Mouse (Mus musculus): ENCODE measurements around the gene Vgll2.
A peak's percentile ranks its signal among the peaks of the same experiment; 100 is the strongest.

The Vgll2 gene

DNA sequence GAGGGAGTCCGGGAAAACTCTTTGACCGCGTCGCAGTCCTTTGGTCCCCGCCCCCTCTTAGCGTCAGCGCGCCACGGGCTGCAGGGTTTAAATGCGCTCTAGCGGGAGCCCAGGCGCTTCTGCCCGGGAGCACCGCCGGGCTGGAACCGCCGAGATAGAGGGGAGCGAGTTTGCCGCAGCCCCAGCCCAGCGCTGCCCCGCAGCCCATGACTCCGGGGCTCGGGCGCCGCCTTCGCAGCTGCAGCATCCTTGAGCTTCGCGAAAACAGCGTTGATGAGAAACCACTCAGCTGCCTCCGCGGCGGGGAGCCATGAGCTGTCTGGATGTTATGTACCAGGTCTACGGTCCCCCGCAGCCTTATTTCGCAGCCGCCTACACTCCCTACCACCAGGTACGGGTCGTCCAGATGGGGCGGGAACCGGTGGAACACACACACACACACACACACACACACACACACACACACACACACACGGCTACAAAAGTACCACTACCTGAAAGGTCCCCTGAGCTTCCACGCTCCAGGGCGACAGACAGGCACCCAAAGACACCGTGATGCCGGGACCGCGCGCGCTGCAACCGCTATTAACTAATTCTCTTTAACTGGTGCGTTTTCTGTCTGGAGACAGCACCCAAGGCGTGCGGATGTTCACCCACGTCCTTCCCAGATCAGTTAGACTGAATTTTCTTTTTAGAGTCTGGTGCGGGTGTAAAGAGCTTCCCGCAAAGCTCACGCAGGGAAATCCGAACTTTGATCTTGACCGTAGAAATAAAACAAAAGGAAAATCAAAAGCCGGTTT is at the start of gene Vgll2:
Vgll2 (plus strand) TSS at position 90 of the 800 bp plus-strand sequence.
- no peak for DNase-seq (ENCODE audit: low read depth)

DNA sequence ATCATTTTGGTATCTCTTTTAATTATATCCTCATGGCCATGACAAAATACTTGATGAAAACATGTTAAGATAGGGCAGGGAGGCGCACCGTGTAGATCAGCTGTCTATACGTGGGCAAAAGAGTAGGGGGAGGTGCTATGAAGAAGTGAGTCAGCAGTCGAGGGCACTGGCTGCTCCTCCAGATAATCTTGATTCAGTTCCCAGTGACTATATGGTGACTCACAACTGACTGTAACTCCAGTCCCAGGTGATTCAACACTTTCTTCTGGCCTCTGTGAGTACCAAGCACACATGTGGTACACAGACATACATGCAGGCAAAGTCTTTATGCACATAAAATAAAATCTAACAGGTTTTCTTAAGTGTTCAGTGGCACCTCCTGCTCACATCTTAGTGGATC is 47.2 kb upstream of the Vgll2 start:
- no peak for DNase-seq (ENCODE audit: low read depth)

DNA sequence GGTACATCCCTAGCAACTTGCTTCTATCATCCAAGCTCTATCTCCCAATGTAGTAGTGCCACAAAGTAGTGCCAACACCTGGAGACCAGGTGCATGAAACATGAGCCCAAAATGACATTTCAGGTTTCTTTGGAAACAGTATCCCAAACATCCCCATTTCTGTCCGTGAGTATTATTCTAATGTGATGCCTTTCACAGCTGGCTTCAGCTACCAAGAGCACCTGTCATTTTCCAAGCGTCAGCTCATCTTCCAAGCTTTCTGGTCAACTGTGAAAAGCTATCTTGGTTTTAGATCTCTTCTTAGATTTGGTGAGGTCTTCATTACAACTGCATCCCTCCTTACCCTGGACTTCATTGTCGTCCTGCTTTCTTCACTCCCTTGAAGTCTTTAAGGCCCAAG is 46.7 kb upstream of the Vgll2 start:
- DNase-seq (ENCODE audit: low read depth) = no peak

DNA sequence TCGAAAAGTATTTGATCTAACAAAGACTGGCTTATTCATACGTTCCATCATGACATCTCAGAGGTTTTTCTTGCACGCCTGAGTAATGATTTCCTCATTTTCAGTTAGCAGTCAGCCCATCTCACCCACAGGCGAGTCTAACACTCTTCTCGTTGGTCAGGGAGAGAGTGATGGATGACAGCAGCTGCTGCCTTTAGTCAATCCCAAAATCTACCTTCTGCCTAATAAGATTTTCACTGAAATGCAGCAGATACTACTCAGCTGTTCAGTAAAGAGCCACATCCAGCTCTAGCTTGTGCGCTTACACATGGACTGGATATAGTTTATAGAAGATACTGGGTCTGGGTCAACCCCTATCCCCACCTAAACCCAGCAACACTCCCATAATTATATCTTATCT is 40.7 kb upstream of the Vgll2 start:
- DNase-seq (ENCODE audit: low read depth) = no peak

DNA sequence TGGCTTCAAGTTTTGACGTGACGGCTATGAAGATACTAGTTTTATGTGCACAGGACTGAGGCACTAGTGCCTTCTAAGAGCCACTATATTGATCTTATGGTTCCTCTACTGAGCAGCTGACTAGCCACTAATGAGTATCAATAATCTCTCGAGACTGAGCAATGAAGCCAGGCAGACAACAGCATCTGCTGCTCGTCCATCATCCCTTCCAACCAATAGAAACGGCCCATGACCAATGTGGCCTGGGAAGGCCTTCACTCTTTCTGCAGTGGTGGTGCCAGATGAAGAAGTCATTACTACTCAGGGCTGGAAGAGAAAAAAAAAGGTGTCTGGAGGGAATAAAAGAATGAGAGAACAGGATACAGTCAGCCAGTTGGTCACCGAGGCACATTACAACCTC is 39.9 kb upstream of the Vgll2 start:
- no peak for DNase-seq (ENCODE audit: low read depth)

DNA sequence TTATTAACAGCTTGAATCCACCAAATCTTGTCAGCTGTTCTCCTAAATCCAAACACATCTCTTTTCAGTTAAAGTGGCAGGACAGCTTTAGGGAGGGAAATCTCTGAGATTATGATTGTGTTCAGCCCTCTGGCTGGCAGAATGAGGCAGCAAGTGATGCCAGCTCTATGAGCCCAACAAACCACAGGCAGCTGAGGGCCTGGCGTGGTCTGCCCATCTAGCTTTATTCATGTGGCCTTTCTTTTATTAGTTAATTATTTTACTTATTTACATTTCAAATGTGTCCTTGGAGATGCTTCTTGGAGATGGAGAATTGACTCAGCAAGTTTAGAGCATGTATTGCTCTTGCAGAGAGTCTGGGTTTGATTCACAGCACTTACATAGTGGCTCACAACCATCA is 3.8 kb upstream of the Vgll2 start:
- DNase-seq (ENCODE audit: low read depth) = no peak

DNA sequence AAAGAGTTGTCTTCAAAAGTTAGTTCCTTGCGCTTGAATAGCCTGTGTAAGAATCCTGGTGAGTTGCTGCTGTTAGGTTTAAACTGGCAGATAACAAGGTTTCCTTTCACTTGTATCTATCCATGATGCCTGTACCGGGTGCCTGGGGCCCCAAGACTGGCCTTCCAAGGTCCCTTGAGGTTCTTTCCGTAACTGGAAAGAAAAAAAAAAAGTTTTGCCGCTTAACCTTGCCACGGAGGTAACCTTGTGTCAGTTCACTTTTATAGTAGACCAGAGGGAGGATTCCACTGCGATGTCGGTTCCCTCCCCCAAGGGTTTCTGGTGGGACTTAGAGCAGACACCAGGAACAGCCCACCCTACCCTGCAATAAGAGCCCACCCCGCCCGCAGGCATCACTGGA is 1.1 kb upstream of the Vgll2 start:
- no peak for DNase-seq (ENCODE audit: low read depth)

DNA sequence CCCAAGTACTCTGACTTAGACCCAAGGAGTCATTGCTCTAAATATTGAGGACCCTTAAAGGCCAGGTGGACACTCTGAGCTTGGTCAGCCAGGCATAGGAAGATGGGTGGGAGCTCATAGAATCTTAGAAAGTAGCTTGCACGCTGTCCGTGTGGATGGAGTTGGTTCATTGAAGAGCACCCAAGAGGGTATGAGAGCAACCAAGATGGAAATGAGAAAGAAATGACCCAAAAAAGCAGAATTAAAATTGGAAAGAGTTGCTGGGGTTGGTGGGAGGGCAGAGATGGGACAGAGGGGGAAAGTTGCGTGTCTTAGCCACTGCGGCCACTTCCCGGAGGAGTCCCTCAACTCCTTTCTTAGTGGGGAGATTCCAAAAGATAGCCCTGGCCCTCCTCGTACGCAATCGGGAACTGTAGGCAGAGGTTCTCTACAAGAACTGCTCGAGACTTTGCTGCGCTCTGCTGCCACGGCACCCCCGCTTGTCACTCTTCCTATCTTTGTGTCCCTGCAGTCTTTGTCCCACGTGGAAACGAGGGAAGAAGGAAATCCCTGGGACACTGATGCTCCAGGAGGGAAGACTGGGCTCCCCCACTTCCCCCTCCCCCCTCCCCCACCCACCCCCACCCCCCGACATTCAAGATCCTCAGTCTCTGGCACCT is 437 bp upstream of the Vgll2 start:
- no peak for DNase-seq (ENCODE audit: low read depth)

DNA sequence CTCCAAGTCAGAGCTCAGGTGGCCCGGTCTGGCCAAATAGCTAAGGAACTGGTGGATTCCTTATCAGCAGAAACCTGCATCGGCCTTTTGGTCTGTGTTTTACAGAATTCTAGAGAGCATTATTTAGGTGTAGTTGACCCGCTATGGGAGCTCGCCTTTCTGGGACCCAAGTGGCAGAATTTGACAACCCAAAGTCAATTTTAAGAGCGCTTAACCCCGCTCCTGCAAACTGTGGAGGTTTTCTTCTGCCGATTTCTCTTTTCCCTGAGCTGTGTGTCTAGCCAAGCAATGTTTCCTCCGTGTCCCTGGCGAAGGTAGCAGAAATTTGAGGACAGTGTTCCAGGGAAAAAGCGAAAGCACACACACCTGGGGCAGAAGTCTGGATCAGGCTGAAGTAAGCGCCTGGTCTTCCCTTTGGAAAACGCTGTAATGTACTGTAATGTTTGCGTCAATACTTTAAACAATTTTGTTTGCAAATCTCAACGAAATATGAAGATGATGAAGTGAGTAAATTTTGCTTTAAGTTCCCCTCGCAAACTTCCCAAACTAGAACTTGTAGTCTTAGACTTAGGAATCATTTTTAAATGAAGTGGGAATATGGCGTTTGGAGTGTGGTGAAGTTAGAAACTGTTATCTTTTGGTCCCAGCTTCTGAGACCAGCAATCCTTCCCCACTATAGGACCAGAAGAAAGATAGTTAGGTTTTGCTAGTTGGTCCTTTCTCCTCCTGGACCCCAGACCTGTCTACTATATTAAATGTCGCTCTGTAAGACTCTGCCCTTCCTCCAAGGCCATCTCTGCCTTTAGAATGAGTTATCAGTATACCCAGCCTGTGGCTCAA is 1.1 kb downstream of the Vgll2 start:
- DNase-seq (ENCODE audit: low read depth) = no peak

DNA sequence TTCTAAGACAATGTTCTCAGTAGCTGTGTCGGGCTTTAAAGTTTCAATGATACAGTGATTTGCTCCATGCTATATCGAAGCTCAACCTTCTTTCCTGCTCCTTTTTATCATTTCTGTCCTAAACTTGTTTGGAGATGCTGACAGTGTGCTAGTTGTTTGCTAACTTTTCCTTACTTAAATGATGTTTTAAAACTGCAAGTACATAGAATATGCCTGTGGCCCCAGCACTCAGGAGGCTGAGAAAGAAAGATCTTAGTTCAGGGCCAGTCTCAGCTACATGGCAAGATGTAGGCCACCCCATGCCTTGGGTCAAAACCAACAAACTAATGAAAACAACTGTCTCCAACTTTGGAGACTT is 1.7 kb downstream of the Vgll2 start:
- DNase-seq (ENCODE audit: low read depth) = no peak

DNA sequence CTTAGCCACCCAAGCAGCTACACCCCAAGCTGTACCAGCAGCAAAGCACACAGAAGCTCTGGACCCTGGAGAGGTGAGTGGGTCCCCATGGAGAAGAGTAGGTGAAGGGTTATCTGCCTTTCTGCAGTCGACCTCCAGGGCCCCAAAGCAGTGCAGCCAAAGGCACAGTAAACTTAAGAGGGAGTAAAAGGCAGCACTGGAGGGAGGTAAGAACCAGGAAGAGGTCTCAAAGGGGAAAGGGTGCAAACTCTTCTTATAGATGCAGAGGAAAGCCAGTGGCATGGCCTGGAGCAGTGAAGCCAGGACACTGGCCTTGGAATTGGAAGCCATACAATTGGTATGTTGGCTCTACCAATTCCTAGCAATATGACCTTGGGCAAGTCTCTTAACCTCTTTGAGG is 3.0 kb downstream of the Vgll2 start:
- DNase-seq (ENCODE audit: low read depth) = no peak

DNA sequence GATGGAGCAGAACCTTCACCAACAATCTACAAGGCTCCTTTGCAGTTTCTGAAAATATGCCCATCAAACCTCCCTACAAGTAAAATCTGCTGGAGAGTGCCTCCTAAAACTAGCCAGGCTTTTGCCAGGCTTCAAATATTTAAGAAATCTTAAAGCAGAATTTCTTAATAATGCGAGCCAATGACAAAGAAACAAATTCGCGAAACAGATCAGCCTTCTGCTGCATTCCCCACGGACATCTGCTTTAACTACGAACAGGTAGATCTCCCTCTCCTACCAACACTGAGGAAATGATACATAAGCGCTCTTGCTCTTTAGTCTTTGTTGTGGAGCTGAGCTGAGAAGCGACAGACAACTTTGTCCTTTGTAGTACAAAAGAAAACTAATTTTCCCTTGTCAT is 3.5 kb downstream of the Vgll2 start:
- no peak for DNase-seq (ENCODE audit: low read depth)

DNA sequence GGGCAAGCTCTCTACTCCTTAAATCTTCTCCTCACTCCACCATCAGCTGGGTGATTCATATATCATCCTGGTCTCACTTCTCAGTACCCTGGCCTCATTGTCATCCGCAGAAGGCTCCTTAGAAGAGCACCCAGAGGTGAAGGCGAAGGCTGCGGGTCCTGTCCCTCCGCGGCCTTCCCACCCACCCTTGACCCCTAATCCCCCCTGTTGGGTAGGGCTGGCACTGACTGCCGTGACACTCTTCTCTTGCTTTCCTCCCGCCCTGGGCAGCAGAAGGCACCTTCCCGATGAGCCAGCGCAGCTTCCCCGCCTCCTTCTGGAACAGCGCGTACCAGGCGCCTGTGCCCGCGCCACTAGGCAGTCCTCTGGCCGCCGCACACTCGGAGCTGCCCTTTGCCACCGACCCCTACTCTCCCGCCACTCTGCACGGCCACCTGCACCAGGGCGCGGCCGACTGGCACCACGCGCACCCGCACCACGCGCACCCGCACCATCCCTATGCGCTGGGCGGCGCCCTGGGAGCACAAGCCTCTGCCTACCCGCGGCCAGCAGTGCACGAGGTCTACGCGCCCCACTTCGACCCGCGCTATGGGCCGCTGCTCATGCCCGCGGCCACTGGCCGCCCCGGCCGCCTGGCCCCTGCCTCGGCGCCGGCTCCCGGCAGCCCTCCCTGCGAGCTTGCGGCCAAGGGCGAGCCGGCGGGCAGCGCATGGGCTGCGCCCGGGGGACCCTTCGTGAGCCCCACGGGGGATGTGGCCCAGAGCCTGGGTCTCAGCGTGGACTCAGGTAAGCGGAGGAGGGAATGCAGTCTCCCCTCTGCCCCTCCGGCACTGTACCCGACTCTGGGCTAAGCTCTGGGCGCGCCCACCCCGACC is 5.1 kb downstream of the Vgll2 start:
- no peak for DNase-seq (ENCODE audit: low read depth)

DNA sequence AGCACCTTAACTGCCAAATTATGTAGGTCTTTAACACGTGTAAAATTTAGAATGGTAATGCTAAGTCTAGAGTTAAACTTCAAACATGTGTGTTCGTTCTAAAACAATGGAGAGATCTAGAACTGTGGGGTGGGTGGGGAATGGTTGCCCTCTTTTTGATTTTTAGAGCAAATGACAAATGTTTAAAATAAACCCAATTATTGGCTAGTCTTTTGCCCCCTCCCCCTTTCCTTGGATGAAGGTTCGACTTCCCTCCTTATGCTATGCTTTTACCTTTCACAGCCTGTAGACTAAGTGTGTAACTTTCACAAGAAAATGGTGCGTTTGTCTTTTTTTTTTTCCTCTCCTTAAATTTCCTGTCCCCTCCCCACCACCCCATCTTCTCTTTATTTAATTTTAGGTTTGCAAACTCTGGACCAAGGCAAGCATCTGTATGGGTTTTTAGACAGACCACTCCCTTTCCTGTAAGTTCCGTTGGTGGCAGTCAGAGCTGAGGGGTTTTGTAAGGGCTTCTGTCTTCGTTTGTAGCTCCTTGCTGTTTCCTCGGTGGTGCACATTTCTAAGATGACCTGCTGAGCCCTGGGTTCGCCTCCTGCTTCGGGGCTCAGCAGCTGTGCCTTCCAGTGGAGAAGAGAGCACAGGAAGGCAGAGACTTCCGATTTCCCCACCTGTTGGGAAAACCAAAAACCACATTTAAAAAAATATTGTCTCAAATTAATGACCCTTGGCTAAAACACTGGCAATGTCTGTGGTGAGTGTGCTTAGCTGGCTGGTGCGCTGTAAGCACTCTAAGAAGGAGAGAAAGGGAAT is 6.5 kb downstream of the Vgll2 start:
- DNase-seq (ENCODE audit: low read depth) = no peak

DNA sequence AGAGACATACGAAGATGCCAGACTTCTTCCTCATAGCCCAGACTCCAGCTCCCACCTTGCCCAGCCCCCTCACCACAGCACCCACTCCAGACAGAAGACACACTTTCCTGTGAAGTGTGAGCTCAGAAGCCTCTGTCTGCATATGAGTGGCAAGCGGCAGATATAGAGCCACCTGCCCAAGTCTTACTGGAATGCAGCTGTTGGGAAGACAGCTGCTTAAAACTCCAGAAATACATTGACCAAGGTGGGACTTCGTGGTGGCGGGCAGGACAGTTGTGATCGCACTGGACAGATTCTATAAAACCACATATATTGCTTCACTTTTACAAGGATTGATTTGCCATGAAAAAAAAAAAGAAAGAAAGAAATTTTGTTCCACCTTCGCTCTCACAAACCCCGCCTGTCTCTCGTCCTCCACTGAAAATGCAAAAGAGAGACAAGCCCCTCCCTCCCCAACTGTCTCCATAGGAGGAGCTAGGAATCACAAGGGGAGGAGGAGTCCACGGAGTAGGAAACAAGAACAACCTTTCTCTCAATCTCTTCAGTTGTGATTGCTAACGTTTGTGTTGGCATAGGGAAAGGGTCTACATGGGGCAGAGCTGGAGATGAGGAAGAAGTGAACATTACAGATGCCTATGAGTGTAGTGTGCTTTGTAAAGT is 7.2 kb downstream of the Vgll2 start:
- DNase-seq (ENCODE audit: low read depth) = no peak

DNA sequence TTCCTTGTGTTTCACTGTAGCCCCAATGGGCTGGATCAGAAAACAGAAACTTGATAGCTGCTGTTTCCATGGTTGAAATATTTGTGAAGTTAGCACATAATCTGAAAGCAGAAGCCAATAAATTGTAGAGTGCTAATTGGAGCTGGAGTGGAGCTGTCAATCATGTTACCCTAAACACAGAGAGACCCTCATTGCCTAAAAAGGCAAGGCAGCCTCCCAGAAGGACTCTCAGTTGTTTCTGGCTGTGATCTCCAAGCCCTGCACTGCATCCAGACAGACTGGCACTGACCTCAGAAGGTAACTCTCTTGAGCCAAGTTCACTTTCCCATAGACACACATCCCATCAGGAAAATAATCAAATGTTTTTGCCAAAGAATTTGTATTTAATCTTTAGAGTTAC is 11.4 kb downstream of the Vgll2 start:
- DNase-seq (ENCODE audit: low read depth) = no peak

DNA sequence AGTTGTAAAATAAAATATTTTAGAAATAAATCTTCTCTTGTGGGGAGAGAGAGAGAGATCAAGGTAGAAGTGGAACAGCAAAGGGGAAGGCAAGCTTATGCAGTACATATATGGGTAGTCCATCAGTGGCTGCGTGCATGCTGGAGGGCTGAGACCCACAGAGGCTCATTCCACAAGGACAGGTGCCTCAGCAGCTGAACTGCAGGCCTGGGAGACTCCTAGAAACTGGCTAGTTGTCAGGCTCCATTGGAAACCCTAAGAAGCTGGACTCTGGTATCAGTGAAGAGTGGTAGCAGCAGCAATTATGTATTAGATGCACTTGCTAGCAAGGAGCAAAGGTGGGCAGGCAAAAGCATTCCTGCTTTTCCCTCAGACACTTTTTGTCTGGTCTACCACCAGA is 17.1 kb downstream of the Vgll2 start:
- DNase-seq (ENCODE audit: low read depth) = no peak

DNA sequence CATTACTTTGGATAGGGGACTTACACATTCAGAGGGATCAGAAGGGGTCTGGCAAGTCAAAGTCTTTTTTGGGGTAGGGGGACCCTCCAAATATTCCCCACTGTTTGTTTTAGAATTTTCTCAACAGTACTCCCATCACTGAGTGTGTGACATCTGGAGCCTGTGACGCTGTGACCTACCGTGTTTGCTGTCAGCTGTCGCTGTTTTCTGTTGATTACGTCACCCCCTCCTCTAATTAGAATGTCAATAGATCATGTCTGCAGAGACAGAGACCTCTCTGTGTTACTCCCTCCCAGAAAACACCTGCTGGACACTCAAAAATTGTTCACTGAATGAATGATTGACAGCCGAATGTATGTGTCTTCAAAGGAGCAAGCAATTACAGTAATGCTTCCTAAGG is 20.8 kb downstream of the Vgll2 start:
- DNase-seq (ENCODE audit: low read depth) = no peak

DNA sequence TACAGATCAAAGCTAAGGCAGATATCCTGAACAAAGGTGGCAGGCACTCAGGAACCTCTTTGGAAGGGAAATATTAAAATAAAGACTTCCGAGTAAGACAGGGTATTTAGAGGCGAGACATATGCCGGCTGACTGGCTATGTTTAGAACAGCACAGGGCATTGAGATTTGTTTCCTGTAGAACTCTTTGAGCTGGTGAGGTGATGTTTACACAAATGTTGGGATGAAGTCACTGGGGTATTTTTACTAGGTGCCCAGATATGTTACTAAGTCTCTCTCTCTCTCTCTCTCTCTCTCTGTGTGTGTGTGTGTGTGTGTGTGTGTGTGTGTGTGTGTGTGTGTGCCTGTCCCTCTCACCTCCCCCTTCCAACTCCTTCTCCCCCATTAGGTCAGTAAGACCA is 26.0 kb downstream of the Vgll2 start:
- no peak for DNase-seq (ENCODE audit: low read depth)

DNA sequence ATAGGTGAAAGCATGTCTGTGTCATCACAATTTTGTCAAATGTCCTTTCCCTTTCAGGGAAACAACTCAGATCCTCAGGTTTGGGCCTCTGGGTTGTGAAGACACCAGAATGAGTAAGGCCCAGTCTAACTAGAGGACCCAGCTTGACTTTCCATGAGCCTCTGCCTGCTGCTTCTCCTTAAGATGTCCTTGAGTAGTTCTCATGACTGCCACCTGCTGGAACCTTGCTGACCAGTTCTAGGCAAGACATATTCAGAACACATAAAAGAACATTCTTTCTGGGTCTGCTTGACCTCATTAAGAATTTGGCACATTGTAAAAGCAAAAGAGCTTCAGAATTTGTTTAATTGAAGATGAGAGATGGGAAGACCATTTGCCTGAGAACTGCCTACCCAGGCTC is 50.2 kb downstream of the Vgll2 start:
- peak; percentile 1 for DNase-seq (ENCODE audit: low read depth)
